Mouse (Mus musculus) common myeloid progenitor, adult 5-6 weeks (primary cell): Measurements from ENCODE around the gene Cks1brt. TPM values are rescaled to one million over a fixed set of nuclear protein-coding genes. Genes with fewer than 3 reads are reported as not detected.
"Not testable (repeated sequence)": the region's sequence is repeated elsewhere in the genome, so short reads cannot be mapped to it uniquely, and the experiment has no call there.

ENCODE experiments used
- ATAC-seq: replicated peaks from 2 replicates; pipeline ENCODE4 v1.8.0; 2016; ENCODE audit warnings: low read depth, mild to moderate bottlenecking, moderate TSS enrichment, inconsistent platforms; ENCODE audit not compliant: poor library complexity, severe bottlenecking
- total RNA-seq: library from RNA; stranded (forward); fragments of 200-1000, 187-1606 nt; gene quantifications from 2 replicates; pipeline ENCODE4 v1.2.3, GENCODE M21; 2017

The Cks1brt gene
- not detected in 2 replicates for total RNA-seq

- ATAC-seq, result no peak
Measured at GRCm38 (mm10) chr8:85151624-85152023, at the start of gene Cks1brt. TSS of gene Cks1brt (plus strand) at chr8:85151924.

- ATAC-seq, result no peak
Measured at GRCm38 (mm10) chr8:85113241-85113640, 38.5 kb upstream of the Cks1brt start.

GRCm38 (mm10) chr8:85115501-85115900 lies 36.2 kb upstream of the Cks1brt start:
- ATAC-seq, result no peak

GRCm38 (mm10) chr8:85116984-85117383 lies 34.7 kb upstream of the Cks1brt start:
- no peak for ATAC-seq

GRCm38 (mm10) chr8:85119052-85119981 lies 32.4 kb upstream of the Cks1brt start:
- ATAC-seq, result 0 out of 2 replicates have a peak, but pooled peaks have one; percentile 29

- ATAC-seq, result not testable (repeated sequence)
Measured at GRCm38 (mm10) chr8:85120251-85120650, 31.5 kb upstream of the Cks1brt start.

GRCm38 (mm10) chr8:85122995-85123394 lies 28.7 kb upstream of the Cks1brt start, which contains the start of gene Zfp791:
TSS of gene Zfp791 (minus strand) at chr8:85123095.
- ATAC-seq, result no peak

GRCm38 (mm10) chr8:85123691-85124090 lies 28.0 kb upstream of the Cks1brt start:
- ATAC-seq, result no peak

- no peak for ATAC-seq
Measured at GRCm38 (mm10) chr8:85132335-85132734, 19.4 kb upstream of the Cks1brt start.

- ATAC-seq, result not testable (repeated sequence)
Measured at GRCm38 (mm10) chr8:85135690-85136089, 16.0 kb upstream of the Cks1brt start.

GRCm38 (mm10) chr8:85142516-85142915 lies 9.2 kb upstream of the Cks1brt start:
- ATAC-seq, result peak; percentile 60

- peak; percentile 60; the same call in 1 of the 2 replicates for ATAC-seq
Measured at GRCm38 (mm10) chr8:85171291-85171690, 19.6 kb downstream of the Cks1brt start.

GRCm38 (mm10) chr8:85175892-85176291 lies 24.2 kb downstream of the Cks1brt start:
- no peak for ATAC-seq

GRCm38 (mm10) chr8:85192346-85192745 lies 40.6 kb downstream of the Cks1brt start:
- ATAC-seq, result no peak

GRCm38 (mm10) chr8:85220220-85220619 lies 68.5 kb downstream of the Cks1brt start:
- ATAC-seq, result no peak

GRCm38 (mm10) chr8:85220992-85221391 lies 69.3 kb downstream of the Cks1brt start:
- peak; percentile 36; the same call in 1 of the 2 replicates for ATAC-seq

Other genes starting within 250 kb of the Cks1brt start
- gene Klf1, start 250.0 kb upstream of the Cks1brt start, total RNA-seq, result 71.2 and 79.8 TPM in 2 replicates
- gene Dnase2a, start 243.4 kb upstream of the Cks1brt start, total RNA-seq, result 41.0 and 47.0 TPM in 2 replicates
- not detected in 2 replicates for gene Mast1, start 214.6 kb upstream of the Cks1brt start, total RNA-seq
- not detected in 2 replicates for gene Rtbdn, start 204.9 kb upstream of the Cks1brt start, total RNA-seq
- not detected in 2 replicates for gene Gm49661, start 182.5 kb upstream of the Cks1brt start, total RNA-seq
- 631 and 634 TPM in 2 replicates for gene Prdx2, start 182.3 kb upstream of the Cks1brt start, total RNA-seq
- gene Rnaseh2a, start 182.2 kb upstream of the Cks1brt start, total RNA-seq, result 95.8 and 148 TPM in 2 replicates
- gene Junb, start 173.2 kb upstream of the Cks1brt start, total RNA-seq, result 82.2 and 102 TPM in 2 replicates
- 9.2 and 13.5 TPM in 2 replicates for gene Hook2, start 161.3 kb upstream of the Cks1brt start, total RNA-seq
- not detected in 2 replicates for gene Best2, start 137.4 kb upstream of the Cks1brt start, total RNA-seq
- gene Asna1, start 126.6 kb upstream of the Cks1brt start, total RNA-seq, result 52.3 and 52.6 TPM in 2 replicates
- gene Trir, start 125.1 kb upstream of the Cks1brt start, total RNA-seq, result 202 and 410 TPM in 2 replicates
- gene Tnpo2, start 115.0 kb upstream of the Cks1brt start, total RNA-seq, result 15.5 and 23.2 TPM in 2 replicates
- 3.9 and 8.4 TPM in 2 replicates for gene Fbxw9, start 91.9 kb upstream of the Cks1brt start, total RNA-seq
- not detected in 2 replicates for gene Gm5741, start 83.9 kb upstream of the Cks1brt start, total RNA-seq
- 29.8 and 34.1 TPM in 2 replicates for gene Dhps, start 80.2 kb upstream of the Cks1brt start, total RNA-seq
- 52.3 and 58.1 TPM in 2 replicates for gene Wdr83os, start 71.2 kb upstream of the Cks1brt start, total RNA-seq
- 25.7 and 26.7 TPM in 2 replicates for gene Wdr83, start 70.6 kb upstream of the Cks1brt start, total RNA-seq
- gene Man2b1, start 68.7 kb upstream of the Cks1brt start, total RNA-seq, result 39.6 and 42.0 TPM in 2 replicates
- gene Zfp791, start 28.8 kb upstream of the Cks1brt start, total RNA-seq, result not detected in 2 replicates
- gene Olfr371, start 74.1 kb downstream of the Cks1brt start, total RNA-seq, result not detected in 2 replicates
- 106 and 117 TPM in 2 replicates for gene Orc6, start 147.7 kb downstream of the Cks1brt start, total RNA-seq
- gene Vps35, start 147.9 kb downstream of the Cks1brt start, total RNA-seq, result 137 and 140 TPM in 2 replicates
- gene Mylk3, start 234.4 kb downstream of the Cks1brt start, total RNA-seq, result 11.2 and 15.0 TPM in 2 replicates